Comparison of ENCODE assay signal across 16 mouse cellular contexts in genomic region chr16:91415391-91416189, GRCm38 (mm10). TPM values are rescaled to one million over a fixed set of nuclear protein-coding genes. Genes with fewer than 3 reads are reported as not detected.
A peak's percentile ranks its signal among the peaks of the same experiment; 100 is the strongest.
DNase-seq lines count a peak whose midpoint lies in the region; ATAC-seq and TF ChIP-seq lines count a peak whose summit lies in the region.
"Had no signal": no experiment of that assay in that cellular context is flagged by ENCODE, and none has a peak within 500 bp of the region (broad histone marks: within the 10 kb centered on the region; RNA-seq: fewer than 3 reads in every experiment).

No protein-coding gene starts in this region.

- peak overlapping the region; percentile 37; the same call in 1 of the 2 replicates for H3K27ac ChIP-seq in kidney, adult 2 months (ENCODE audit: insufficient read depth, low read depth, low read length)
- no peak overlapping the region for H3K27ac ChIP-seq in MEL (ENCODE audit: control insufficient read depth, low read depth, low read length)
- peak overlapping the region; percentile 51 for H3K27ac ChIP-seq in liver, postnatal 0 days (ENCODE audit: low read depth)
- H3K27ac ChIP-seq: layer of hippocampus, adult 2 months had no signal

- no peak for TF ChIP-seq EP300 in MEL (IDR thresholded peaks at IDR 0.05; ENCODE audit: low read depth in 1 of 2, low read length in 2 of 2)
- TF ChIP-seq EP300 in liver, postnatal 0 days (IDR thresholded peaks at IDR 0.05; ENCODE audit: low read depth): no peak

- DNase-seq in kidney, adult 2 months: peak; percentile 52
- DNase-seq in kidney, adult 18-20 months: no peak
- DNase-seq in B cell, adult 2 months: peak; percentile 49 to 53
- DNase-seq in MEL (ENCODE audit: low read depth, low spot score): no peak
- no peak for DNase-seq in liver, postnatal 0 days
- DNase-seq in embryo, embryonic 9.5 days (ENCODE audit: extremely low spot score): no peak
- DNase-seq in Muller cell, postnatal 12 days (ENCODE audit: inconsistent ontology term): no peak
- DNase-seq: cerebellum, adult 11-12 months; embryo, embryonic 11 days had no signal

- no peak for TF ChIP-seq CTCF in kidney, adult 2 months (conservative IDR thresholded peaks at IDR 0.05; ENCODE audit: insufficient read depth, insufficient read length, low read depth, low read length)
- no peak for TF ChIP-seq CTCF in MEL (IDR thresholded peaks at IDR 0.05 in 2 of 3, conservative IDR thresholded peaks at IDR 0.05 in 1 of 3; ENCODE audit: control insufficient read depth in 1 of 3, insufficient read depth in 1 of 3, low read depth in 2 of 3, low read length in 3 of 3, poor library complexity in 1 of 3, severe bottlenecking in 1 of 3)
- no peak for TF ChIP-seq CTCF in liver, postnatal 0 days (IDR thresholded peaks at IDR 0.05; ENCODE audit: low read depth)

- H3K27me3 ChIP-seq in kidney, adult 2 months (replicated peaks; ENCODE audit: control insufficient read depth, insufficient read depth, low read length): no peaks in the 10 kb centered on the region
- no peaks in the 10 kb centered on the region for H3K27me3 ChIP-seq in MEL (ENCODE audit: control insufficient read depth in 1 of 2, insufficient read depth in 2 of 2, low read length in 2 of 2)
- H3K27me3 ChIP-seq in liver, postnatal 0 days (ENCODE audit: insufficient read depth, low read length): no peaks in the 10 kb centered on the region

- no peak overlapping the region for H3K4me3 ChIP-seq in kidney, adult 2 months (ENCODE audit: insufficient read depth, low read depth, low read length)
- no peak overlapping the region for H3K4me3 ChIP-seq in MEL (ENCODE audit: control insufficient read depth in 1 of 2, insufficient read depth in 1 of 2, low read depth in 2 of 2, low read length in 2 of 2)
- no peak overlapping the region for H3K4me3 ChIP-seq in liver, postnatal 0 days (ENCODE audit: low read depth, low read length)
- H3K4me3 ChIP-seq: layer of hippocampus, adult 2 months had no signal

- H3K4me2 ChIP-seq in liver, postnatal 0 days (ENCODE audit: low read depth, low read length): no peak overlapping the region
- H3K4me2 ChIP-seq: midbrain, embryonic 11.5 days had no signal

- H3K79me2 ChIP-seq in MEL (ENCODE audit: control insufficient read depth, insufficient read depth, low read length, poor library complexity): no peaks in the 10 kb centered on the region

- peaks cover 10% of the 10 kb centered on the region for H3K4me1 ChIP-seq in kidney, adult 2 months (ENCODE audit: control insufficient read depth, insufficient read depth, low read length)
- peaks cover 5 to 6% of the 10 kb centered on the region in 2 experiments; a peak in 1 of 4 replicates for H3K4me1 ChIP-seq in MEL (ENCODE audit: control insufficient read depth in 1 of 2, insufficient read depth in 2 of 2, low read length in 2 of 2)
- peaks cover 46% of the 10 kb centered on the region for H3K4me1 ChIP-seq in liver, postnatal 0 days (ENCODE audit: insufficient read depth)

- no peak overlapping the region for H3K9ac ChIP-seq in MEL (ENCODE audit: control insufficient read depth, low read depth, low read length, poor library complexity, severe bottlenecking)
- no peak overlapping the region for H3K9ac ChIP-seq in liver, postnatal 0 days (replicated peaks)

- peak; percentile 18; the same call in 1 of the 2 replicates for ATAC-seq in liver, postnatal 0 days

- H3K9me3 ChIP-seq in MEL (replicated peaks; ENCODE audit: insufficient read depth, low read length): no peaks in the 10 kb centered on the region
- H3K9me3 ChIP-seq in liver, postnatal 0 days (ENCODE audit: low read length): no peaks in the 10 kb centered on the region

- no peak for TF ChIP-seq RAD21 in MEL (IDR thresholded peaks at IDR 0.05; ENCODE audit: low read depth, low read length)

- H3K36me3 ChIP-seq in kidney, adult 2 months (ENCODE audit: control insufficient read depth, insufficient read depth, low read length): peaks cover 3% of the 10 kb centered on the region
- H3K36me3 ChIP-seq in MEL (ENCODE audit: control insufficient read depth in 1 of 2, insufficient read depth in 2 of 2, low read length in 2 of 2): peaks cover 4% of the 10 kb centered on the region in 2 experiments; a peak in 3 of 4 replicates
- peaks cover 83% of the 10 kb centered on the region for H3K36me3 ChIP-seq in liver, postnatal 0 days (replicated peaks; ENCODE audit: insufficient read depth, low read length)

- 51% methylated on average over 9 of the region's 9 CpGs for WGBS in kidney, adult 2 months
- WGBS in liver, postnatal 0 days (ENCODE audit: insufficient replicate concordance): 56% methylated on average over 9 of the region's 9 CpGs

- no peak for TF ChIP-seq POLR2A in kidney, adult 2 months (IDR thresholded peaks at IDR 0.05; ENCODE audit: low read depth, low read length)
- TF ChIP-seq POLR2A in MEL (IDR thresholded peaks at IDR 0.05; ENCODE audit: control insufficient read depth in 1 of 2, insufficient read depth in 1 of 2, low read depth in 1 of 2, low read length in 2 of 2, poor library complexity in 1 of 2): no peak

TF ChIP-seq in MEL, 35 proteins besides CTCF, POLR2A, EP300 and RAD21:
- TF ChIP-seq POLR2AphosphoS2 (IDR thresholded peaks at IDR 0.05; ENCODE audit: low read length) (no peak), USF1 (IDR thresholded peaks at IDR 0.05; ENCODE audit: low read depth, low read length) (peak; percentile 23; the same call in 1 of the 2 replicates)
TF ChIP-seq in MEL: peak in this region for 1.

RNA-seq across cellular contexts. Expression of gene Il10rb, which starts 9.6 kb away (rescaled TPM):
- polyA plus RNA-seq in kidney, adult 2 months (2012; rRNA removed): 65.8 and 66.0 TPM in 2 replicates
- 4.7 and 5.9 TPM in 2 replicates for total RNA-seq in MEL (2012; rRNA removed)
- 10 to 100 TPM in 1 of 2 experiments, not detected in 1; 14.6 TPM for polyA plus RNA-seq in MEL (2012; ENCODE audit: insufficient read depth in 1 of 2, insufficient read length in 2 of 2, low read depth in 1 of 2, low replicate concordance in 2 of 2, missing spikeins in 1 of 2)
- 25.5 and 26.4 TPM in 2 replicates for polyA plus RNA-seq in liver, postnatal 0 days (2015; fragmentation: Nextera tagmentation; extraction: Ambion mirVana)

RNA-seq across cellular contexts. Expression of gene Gm21970, which starts 24.1 kb away (rescaled TPM):
- not detected in 2 replicates for polyA plus RNA-seq in kidney, adult 2 months (2012; rRNA removed)
- total RNA-seq in MEL (2012; rRNA removed): not detected in 2 replicates
- not detected for polyA plus RNA-seq in MEL (2012; ENCODE audit: insufficient read depth in 1 of 2, insufficient read length in 2 of 2, low read depth in 1 of 2, low replicate concordance in 2 of 2, missing spikeins in 1 of 2)
- not detected in 2 replicates for polyA plus RNA-seq in liver, postnatal 0 days (2015; fragmentation: Nextera tagmentation; extraction: Ambion mirVana)
- total RNA-seq: heart, adult 18-20 months; layer of hippocampus, adult 2 months; left cerebral cortex, postnatal 25 days had no signal
- polyA plus RNA-seq: frontal cortex, adult 2 months; lung, embryonic 16.5 days; midbrain, embryonic 11.5 days; stomach, embryonic 16.5 days had no signal

RNA-seq across cellular contexts. Expression of gene Ifnar2, which starts 43.0 kb away (rescaled TPM):
- 54.5 and 57.1 TPM in 2 replicates for polyA plus RNA-seq in kidney, adult 2 months (2012; rRNA removed)
- 21.8 and 24.1 TPM in 2 replicates for total RNA-seq in MEL (2012; rRNA removed)
- polyA plus RNA-seq in MEL (2012; ENCODE audit: insufficient read depth in 1 of 2, insufficient read length in 2 of 2, low read depth in 1 of 2, low replicate concordance in 2 of 2, missing spikeins in 1 of 2): 10 to 100 TPM in 1 of 2 experiments, not detected in 1; 38.3 TPM
- 107 and 113 TPM in 2 replicates for polyA plus RNA-seq in liver, postnatal 0 days (2015; fragmentation: Nextera tagmentation; extraction: Ambion mirVana)

Comparison
In these comparisons a context has a peak if more than half of its experiments do, and no peak if none do; other contexts are left out.
1. DNase-seq: peak in kidney, adult 2 months (single experiment) and B cell, adult 2 months (2 of 2); none in kidney, adult 18-20 months (single experiment), MEL (single experiment), liver, postnatal 0 days (single experiment), embryo, embryonic 9.5 days (single experiment) and Muller cell, postnatal 12 days (single experiment).